Mouse (Mus musculus) limb, embryonic 11.5 days (tissue): ENCODE data around the gene Atp10a. TPM values are rescaled to one million over a fixed set of nuclear protein-coding genes. Genes with fewer than 3 reads are reported as not detected.

ENCODE experiments used
- ATAC-seq: fragments of 200-750 bp; cut with Nextera tagmentation; 2 replicates; pipeline ENCODE4 v1.8.0; 2017; ENCODE audit warnings: low read depth; ENCODE audit not compliant: insufficient number of reproducible peaks, low FRiP score, low TSS enrichment
- DNase-seq: peaks from one replicate; pipeline ENCODE4 v3.0.0-alpha.2; 2015; ENCODE audit warnings: low spot score
- H3K27ac ChIP-seq: fragments of 300-500 bp; sonication (generic); replicated peaks from 2 replicates; pipeline ENCODE4 v1.5.1; 2014; ENCODE audit warnings: low read depth, mild to moderate bottlenecking, low read length
- H3K27me3 ChIP-seq: fragments of 300-500 bp; sonication (generic); 2 replicates; pipeline ENCODE4 v1.6.1; 2014; ENCODE audit warnings: mild to moderate bottlenecking, low read length, mixed read lengths; ENCODE audit not compliant: control insufficient read depth, insufficient read depth
- H3K36me3 ChIP-seq: fragments of 300-500 bp; sonication (generic); 2 replicates; pipeline ENCODE4 v1.6.1; 2014; ENCODE audit warnings: mild to moderate bottlenecking, low read length, moderate library complexity, mixed read lengths; ENCODE audit not compliant: control insufficient read depth, insufficient read depth
- H3K4me1 ChIP-seq: fragments of 300-500 bp; sonication (generic); 2 replicates; pipeline ENCODE4 v1.6.1; 2014; ENCODE audit warnings: low read length, mixed read lengths; ENCODE audit not compliant: control insufficient read depth, insufficient read depth
- H3K4me2 ChIP-seq: fragments of 300-500 bp; sonication (generic); 2 replicates; pipeline ENCODE4 v1.6.1; 2014; ENCODE audit warnings: low read depth, mild to moderate bottlenecking, moderate library complexity; ENCODE audit not compliant: severe bottlenecking
- H3K4me3 ChIP-seq: fragments of 300-500 bp; sonication (generic); 2 replicates; pipeline ENCODE4 v1.5.1; 2014; ENCODE audit warnings: low read depth, low read length
- H3K9ac ChIP-seq: fragments of 300-500 bp; sonication (generic); 2 replicates; pipeline ENCODE4 v1.6.1; 2014; ENCODE audit warnings: mild to moderate bottlenecking, low read length
- H3K9me3 ChIP-seq: fragments of 300-500 bp; sonication (generic); 2 replicates; pipeline ENCODE4 v1.6.1; 2016; ENCODE audit warnings: low read length; ENCODE audit not compliant: control insufficient read depth
- WGBS: fragments of 180-500 bp; shearing (Covaris S2); extraction: QIAGEN DNeasy Blood & Tissue Kit; methylation state at CpG from one replicate; pipeline ENCODE4 v1.1.7; 2014; 5-methylcytosine and 5-hydroxymethylcytosine counted together
- polyA plus RNA-seq: library from polyadenylated mRNA; unstranded; fragments of >200 nt; fragmentation: Nextera tagmentation; extraction: Ambion mirVana; gene quantifications from 2 replicates; pipeline ENCODE4 v1.2.1, GENCODE M21; 2014

Atp10a gene
- polyA plus RNA-seq, 1 experiment from 2014 or later: 1.3 TPM

DNA sequence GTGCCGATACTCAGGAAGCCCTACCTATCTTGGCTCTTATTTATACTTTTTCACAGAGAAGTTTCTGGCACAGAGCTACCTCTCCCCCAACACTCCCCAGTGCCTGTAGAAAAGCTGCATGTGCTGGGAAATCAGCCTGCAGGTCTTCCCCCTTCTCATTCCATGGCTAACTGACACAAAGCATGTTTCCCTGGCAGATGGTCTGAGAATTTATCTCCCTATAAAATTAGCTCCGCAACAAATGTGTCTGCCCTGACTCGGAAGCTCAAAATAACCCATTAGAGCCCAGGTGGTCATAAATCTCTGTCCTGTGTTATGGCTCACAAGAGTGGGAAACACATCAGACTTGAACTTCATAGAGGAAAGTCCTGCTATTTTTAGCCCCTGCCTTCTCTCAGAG, 186.9 kb downstream of the Atp10a start:
- ATAC-seq: no peak
- H3K9ac ChIP-seq: no peak overlapping the region
- 28% methylated on average over 3 of the region's 3 CpGs for WGBS
- no peak overlapping the region for H3K4me3 ChIP-seq
- no peaks in the 10 kb centered on the region for H3K27me3 ChIP-seq
- no peak overlapping the region for H3K27ac ChIP-seq
- H3K36me3 ChIP-seq: no peaks in the 10 kb centered on the region
- no peak overlapping the region for H3K4me2 ChIP-seq
- peaks cover 3% of the 10 kb centered on the region; the same call in 1 of the 2 replicates for H3K4me1 ChIP-seq
- no peak for DNase-seq
- H3K9me3 ChIP-seq: no peaks in the 10 kb centered on the region

DNA sequence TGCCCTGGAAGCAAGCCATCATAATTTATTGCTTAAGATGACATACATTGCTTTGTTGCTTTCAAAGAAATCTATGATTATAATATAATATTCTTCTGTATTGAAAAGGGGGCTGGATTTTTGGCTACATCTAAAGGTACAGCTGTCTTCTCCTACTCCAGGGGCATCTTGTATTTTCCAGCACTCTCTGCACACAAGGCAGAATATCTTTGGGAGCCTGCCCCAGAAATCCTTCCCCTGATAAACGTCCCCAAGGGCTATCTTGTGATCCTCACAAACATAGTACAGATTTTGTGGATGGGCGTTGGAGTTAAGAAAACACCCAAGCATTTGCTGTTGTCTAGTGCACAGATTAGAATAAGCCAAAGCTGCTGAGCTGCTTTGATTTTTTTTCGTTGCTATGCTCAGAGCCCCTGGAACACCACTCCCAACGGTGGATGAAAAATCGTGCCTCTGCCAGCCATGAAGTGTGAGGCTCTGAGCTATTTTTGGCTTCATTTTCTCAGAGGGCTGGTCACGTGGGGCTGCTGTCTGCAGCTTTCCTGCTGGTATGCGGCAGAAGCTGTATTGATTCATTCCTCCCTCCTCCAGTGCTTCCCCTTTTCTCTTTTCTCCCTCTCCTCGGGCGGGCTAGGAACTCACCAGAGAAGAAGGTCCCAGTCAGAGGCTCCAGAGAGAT, 187.9 kb downstream of the Atp10a start:
- ATAC-seq (peak; percentile 65; the same call in 1 of the 2 replicates), DNase-seq (peak; percentile 60)
- H3K27me3 ChIP-seq: no peaks in the 10 kb centered on the region
- H3K9me3 ChIP-seq: no peaks in the 10 kb centered on the region
- no peak overlapping the region for H3K4me3 ChIP-seq
- peaks cover 3% of the 10 kb centered on the region; the same call in 1 of the 2 replicates for H3K4me1 ChIP-seq
- no peaks in the 10 kb centered on the region for H3K36me3 ChIP-seq
- WGBS: 7% methylated on average over 9 of the region's 9 CpGs
- H3K9ac ChIP-seq: no peak overlapping the region
- no peak overlapping the region for H3K4me2 ChIP-seq
- no peak overlapping the region for H3K27ac ChIP-seq

DNA sequence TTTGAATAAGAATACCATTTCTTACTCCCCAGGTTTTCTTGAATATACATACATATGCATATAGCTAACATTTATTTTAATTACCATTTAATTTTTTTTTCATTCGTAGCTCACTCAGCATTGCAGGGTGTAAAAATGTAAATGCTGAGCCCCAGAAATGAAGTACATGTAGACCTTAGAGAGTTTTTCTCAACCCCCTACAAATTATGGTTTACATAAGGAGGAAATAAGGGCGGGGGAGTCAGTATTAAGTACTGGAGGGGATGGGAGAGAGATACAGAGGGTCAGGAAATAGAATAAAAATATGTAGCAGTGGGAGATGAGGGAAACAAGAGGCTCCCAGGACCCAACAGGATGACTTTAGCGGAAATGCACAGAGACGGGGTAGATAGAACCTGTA, 188.5 kb downstream of the Atp10a start:
- WGBS: 54% methylated on average over 4 of the region's 4 CpGs
- H3K27ac ChIP-seq: no peak overlapping the region

DNA sequence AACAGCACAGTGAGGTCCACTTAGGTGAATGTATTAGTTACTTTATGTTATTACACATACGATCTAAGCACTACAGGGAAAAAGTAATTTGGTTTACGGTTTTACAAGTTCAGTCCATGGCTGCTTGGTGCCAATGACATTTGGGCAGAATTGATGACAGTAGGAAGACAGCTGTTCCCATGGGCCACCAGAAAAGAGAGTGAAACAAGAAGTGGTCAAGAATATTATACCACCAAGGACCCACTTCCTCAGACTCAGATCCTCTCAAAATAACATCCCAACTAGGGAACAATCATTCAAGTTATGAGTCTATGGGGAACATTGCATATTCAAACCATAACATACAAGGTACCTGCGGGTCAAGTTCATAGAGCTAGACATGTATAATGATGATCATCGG, 203.0 kb downstream of the Atp10a start:
- H3K36me3 ChIP-seq: no peaks in the 10 kb centered on the region
- 91% methylated on average over 4 of the region's 4 CpGs for WGBS
- no peak overlapping the region for H3K9ac ChIP-seq
- no peak overlapping the region for H3K4me2 ChIP-seq
- no peaks in the 10 kb centered on the region for H3K9me3 ChIP-seq
- H3K4me1 ChIP-seq: no peaks in the 10 kb centered on the region
- H3K4me3 ChIP-seq: no peak overlapping the region
- ATAC-seq: no peak
- H3K27ac ChIP-seq: no peak overlapping the region
- no peaks in the 10 kb centered on the region for H3K27me3 ChIP-seq
- no peak for DNase-seq

More for the DNA sequence above, 188.5 kb downstream of the Atp10a start:
- DNase-seq (no peak), ATAC-seq (no peak)
- no peak overlapping the region for H3K4me3 ChIP-seq
- H3K9ac ChIP-seq: no peak overlapping the region
- H3K36me3 ChIP-seq: no peaks in the 10 kb centered on the region
- peaks cover 3% of the 10 kb centered on the region; the same call in 1 of the 2 replicates for H3K4me1 ChIP-seq
- H3K4me2 ChIP-seq: no peak overlapping the region
- no peaks in the 10 kb centered on the region for H3K9me3 ChIP-seq
- H3K27me3 ChIP-seq: no peaks in the 10 kb centered on the region

DNA sequence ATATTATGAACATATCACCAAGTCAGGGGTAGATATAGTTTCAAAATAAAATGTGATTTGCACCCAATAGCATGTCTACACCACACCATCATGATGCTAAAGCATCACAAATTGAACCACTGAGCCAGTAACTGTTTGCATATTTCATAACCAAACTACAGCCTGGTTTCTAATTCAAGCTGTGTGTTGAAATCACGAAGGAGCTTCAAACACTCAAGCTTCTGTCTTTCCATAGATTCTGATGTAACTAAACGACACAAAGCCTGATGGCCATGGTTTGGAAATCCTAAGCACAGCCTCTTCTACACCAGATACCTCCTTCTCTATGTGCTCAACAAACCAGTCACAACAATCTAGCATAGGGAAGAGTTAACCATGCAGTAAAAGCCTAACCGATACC, 207.2 kb downstream of the Atp10a start:
- 86% methylated on average over 3 of the region's 3 CpGs for WGBS
- H3K27me3 ChIP-seq: no peaks in the 10 kb centered on the region
- ATAC-seq (no peak), DNase-seq (no peak)
- no peak overlapping the region for H3K27ac ChIP-seq
- H3K9ac ChIP-seq: no peak overlapping the region
- no peak overlapping the region for H3K4me2 ChIP-seq
- no peaks in the 10 kb centered on the region for H3K36me3 ChIP-seq
- H3K4me1 ChIP-seq: no peaks in the 10 kb centered on the region
- no peaks in the 10 kb centered on the region for H3K9me3 ChIP-seq
- no peak overlapping the region for H3K4me3 ChIP-seq

DNA sequence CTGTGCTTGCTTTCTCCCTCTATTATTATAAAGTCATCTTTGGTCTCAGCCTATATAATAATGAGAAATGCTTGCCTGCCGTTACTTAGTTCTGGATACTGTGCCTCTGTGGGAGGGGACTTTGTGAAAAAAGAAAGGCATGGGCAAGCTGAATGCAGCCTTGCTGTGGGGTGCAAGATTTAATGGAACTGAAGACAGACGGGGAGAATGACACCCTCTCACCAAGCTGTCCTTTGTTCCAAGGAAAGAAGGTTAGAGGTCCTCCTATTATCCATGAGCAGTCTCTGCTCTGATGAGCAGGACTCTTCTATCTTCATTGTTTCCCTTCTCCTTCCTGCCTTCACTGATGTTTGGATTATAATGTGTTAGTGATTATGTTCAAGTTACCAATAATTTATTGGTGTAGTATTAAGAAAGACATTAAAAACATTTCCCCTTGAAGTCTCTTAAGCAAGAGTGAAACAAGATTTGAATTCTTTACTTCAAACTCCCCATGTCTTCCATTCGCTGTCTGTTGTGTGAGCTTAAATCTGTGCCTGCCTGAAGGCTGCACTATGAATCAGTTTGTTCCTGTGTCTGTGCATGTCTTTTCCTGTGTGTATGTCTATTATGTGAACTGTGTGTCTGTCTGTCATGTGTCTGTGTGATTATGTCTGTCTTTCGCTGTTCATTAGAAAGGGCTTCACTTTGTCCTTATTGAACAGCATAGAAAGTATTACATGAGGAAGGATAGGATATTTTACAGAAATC, 211.1 kb downstream of the Atp10a start:
- Histone ChIP-seq H3K9me3 (no peaks in the 10 kb centered on the region), H3K27me3 (no peaks in the 10 kb centered on the region), H3K4me2 (no peak overlapping the region), H3K36me3 (no peaks in the 10 kb centered on the region), H3K4me1 (no peaks in the 10 kb centered on the region), H3K9ac (no peak overlapping the region), H3K4me3 (no peak overlapping the region), H3K27ac (no peak overlapping the region)
- DNase-seq (no peak), ATAC-seq (no peak)
- 78% methylated on average over 4 of the region's 4 CpGs for WGBS

DNA sequence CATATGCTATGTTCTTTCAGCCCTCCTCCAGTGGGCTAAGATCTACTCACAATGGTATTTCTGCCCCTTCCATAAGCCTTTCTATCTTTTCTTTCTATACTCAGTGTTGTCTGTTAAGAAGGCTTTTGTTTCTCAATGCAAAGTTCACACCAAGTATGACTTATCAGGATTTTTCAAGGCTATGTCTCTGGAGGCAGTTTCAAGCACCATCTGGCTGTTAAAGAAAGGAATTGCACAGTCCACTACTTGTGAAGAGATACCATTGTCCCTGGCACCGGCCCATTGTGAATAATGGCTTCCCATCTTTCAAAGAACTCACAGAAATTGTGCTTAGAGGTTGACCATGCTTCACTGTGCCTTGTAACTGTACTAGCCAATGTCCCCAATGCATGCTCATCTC, 214.7 kb downstream of the Atp10a start:
- Histone ChIP-seq H3K9me3 (no peaks in the 10 kb centered on the region), H3K36me3 (no peaks in the 10 kb centered on the region), H3K4me1 (no peaks in the 10 kb centered on the region), H3K27me3 (no peaks in the 10 kb centered on the region), H3K27ac (no peak overlapping the region), H3K4me2 (no peak overlapping the region), H3K9ac (no peak overlapping the region), H3K4me3 (no peak overlapping the region)
- 67% methylated on average over 1 of the region's 1 CpGs for WGBS
- DNase-seq (no peak), ATAC-seq (no peak)

DNA sequence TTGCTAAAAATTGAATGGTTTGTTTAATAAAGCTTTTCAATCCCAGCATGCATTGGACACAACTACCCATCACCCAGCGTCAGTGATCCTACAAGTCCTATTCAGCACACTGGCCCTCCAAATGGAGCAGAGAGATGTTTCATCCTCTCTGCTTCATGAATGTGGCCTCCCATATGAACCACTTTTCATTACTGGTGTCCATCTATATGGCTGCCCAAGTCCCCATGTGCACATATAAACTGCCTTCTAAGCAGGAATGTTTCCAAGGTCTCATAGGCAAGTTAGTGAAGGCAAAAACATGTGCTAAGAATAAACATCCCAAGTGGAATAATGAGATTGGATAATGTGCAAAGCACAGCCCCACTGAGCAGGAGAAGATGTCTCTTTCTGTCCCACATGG, 217.7 kb downstream of the Atp10a start:
- H3K27me3 ChIP-seq: no peaks in the 10 kb centered on the region
- no peak overlapping the region for H3K27ac ChIP-seq
- no peak for ATAC-seq
- no peaks in the 10 kb centered on the region for H3K4me1 ChIP-seq
- WGBS: 86% methylated on average over 1 of the region's 1 CpGs
- no peak overlapping the region for H3K9ac ChIP-seq
- no peak for DNase-seq
- H3K4me2 ChIP-seq: no peak overlapping the region
- H3K36me3 ChIP-seq: no peaks in the 10 kb centered on the region
- no peaks in the 10 kb centered on the region for H3K9me3 ChIP-seq
- no peak overlapping the region for H3K4me3 ChIP-seq
